Mouse (Mus musculus): ENCODE results near the gene Igfbp5. TPM values are rescaled to one million over a fixed set of nuclear protein-coding genes. Genes with fewer than 3 reads are reported as not detected.

Gene Igfbp5
- polyA plus RNA-seq, 1 experiment = not detected

DNA sequence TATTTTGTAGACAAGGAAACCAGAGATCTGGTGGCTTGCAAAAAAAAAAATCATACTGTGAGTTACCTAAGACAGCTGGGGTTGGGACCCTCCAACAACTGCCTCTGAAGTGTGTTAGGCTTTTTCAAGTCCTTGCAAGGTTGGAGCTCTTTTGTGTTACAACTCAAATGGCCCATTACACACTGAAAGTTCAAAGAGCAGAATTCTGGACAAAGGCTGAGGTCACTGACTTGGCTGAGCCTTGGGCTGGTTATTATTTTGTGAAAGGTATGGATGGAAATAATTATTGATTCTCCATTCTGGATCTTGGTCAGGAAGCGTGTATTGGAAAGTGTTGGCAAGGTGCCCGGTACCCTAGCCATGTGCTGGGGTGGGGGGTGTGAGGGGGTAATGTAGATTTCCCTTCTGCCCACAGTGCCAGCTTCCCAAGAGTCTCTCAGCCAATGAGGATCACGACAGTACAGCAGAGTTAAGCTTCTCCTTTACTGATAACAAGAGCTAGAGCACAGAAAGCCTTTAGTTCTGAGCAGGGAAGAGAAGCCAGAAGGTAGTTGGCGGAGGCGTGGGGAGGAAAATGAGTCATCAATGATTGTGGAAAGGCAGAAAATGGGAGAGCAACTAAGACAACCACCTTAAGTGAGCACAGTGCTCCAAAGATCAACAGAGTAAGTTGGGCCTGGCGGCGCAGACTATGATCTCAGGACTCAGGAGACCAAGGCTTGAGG lies 64.6 kb downstream of the Igfbp5 start:
- H3K4me1 ChIP-seq (ENCODE audit: control insufficient read depth) = no peaks in the 10 kb centered on the region
- H3K27me3 ChIP-seq (ENCODE audit: control insufficient read depth) = no peaks in the 10 kb centered on the region; the same call in 1 of the 2 replicates
- no peaks in the 10 kb centered on the region for H3K9me3 ChIP-seq (ENCODE audit: control insufficient read depth, low read length)
- no peak overlapping the region for H3K4me3 ChIP-seq (replicated peaks)
- H3K36me3 ChIP-seq (ENCODE audit: control insufficient read depth) = no peaks in the 10 kb centered on the region
- no peak for TF ChIP-seq GATA1 (IDR thresholded peaks at IDR 0.05; ENCODE audit: low read length)
- no peak for TF ChIP-seq TAL1 (IDR thresholded peaks at IDR 0.05; ENCODE audit: low read length)

DNA sequence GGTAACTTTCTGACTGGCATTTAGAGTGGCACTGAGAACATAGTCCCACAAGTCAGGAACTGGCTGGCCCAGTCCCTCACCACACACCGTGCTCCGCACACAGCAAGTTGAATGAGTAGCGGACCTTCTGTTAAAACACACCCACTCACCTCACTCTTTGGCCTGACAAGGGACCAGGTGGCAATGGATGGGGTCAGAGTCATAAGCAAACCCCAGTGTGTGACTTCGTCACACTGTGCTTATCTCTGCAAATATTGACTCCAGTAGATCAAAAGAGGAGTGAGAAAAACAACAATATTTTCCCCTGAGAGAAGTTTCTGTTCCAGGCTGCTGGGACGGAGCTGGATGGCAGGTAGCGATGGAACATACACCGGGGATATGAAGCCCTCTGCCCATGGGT lies 65.4 kb downstream of the Igfbp5 start:
- TF ChIP-seq TAL1 (IDR thresholded peaks at IDR 0.05; ENCODE audit: low read length) (no peak), GATA1 (IDR thresholded peaks at IDR 0.05; ENCODE audit: low read length) (no peak)
- Histone ChIP-seq H3K9me3 (ENCODE audit: control insufficient read depth, low read length) (no peaks in the 10 kb centered on the region), H3K4me3 (replicated peaks) (no peak overlapping the region), H3K27me3 (ENCODE audit: control insufficient read depth) (no peaks in the 10 kb centered on the region; the same call in 1 of the 2 replicates), H3K36me3 (ENCODE audit: control insufficient read depth) (no peaks in the 10 kb centered on the region), H3K4me1 (ENCODE audit: control insufficient read depth) (no peaks in the 10 kb centered on the region)

Other genes starting within 250 kb of the Igfbp5 start
- gene Ankar, start 174.3 kb downstream of the Igfbp5 start, polyA plus RNA-seq (2012) = not detected in 2 replicates
- 20.1 and 25.7 TPM in 2 replicates for gene Rpl37a, start 163.6 kb downstream of the Igfbp5 start, polyA plus RNA-seq (2012)
- gene Igfbp2, start 50.4 kb downstream of the Igfbp5 start, polyA plus RNA-seq (2012) = 0.10 TPM in 1 of 2 replicates, not detected in the other
- gene Tnp1, start 141.0 kb upstream of the Igfbp5 start, polyA plus RNA-seq (2012) = not detected in 2 replicates